In the genomic region with DNA sequence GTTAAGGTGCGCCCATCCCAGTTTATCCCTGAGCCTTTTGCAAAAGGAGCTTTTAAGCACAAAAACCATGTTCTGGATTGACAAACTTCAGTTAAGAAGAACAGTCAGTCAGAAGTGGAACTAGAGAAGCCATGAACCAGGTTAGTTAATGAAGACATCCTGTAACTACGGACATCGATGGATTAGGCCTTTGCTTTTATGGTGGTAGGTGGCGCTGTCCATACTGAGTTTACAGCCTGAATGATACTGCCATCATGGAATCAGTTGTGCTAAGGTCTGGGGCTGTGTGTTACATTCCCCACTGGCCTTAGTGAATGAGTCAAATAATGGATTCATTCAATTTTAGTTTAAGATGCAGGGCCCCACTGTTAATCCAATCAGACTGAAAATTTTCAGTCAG, we compare ENCODE assay signal across 28 mouse cellular contexts. TPM values are rescaled to one million over a fixed set of nuclear protein-coding genes. Genes with fewer than 3 reads are reported as not detected.
DNase-seq lines count a peak whose midpoint lies in the region; ATAC-seq and TF ChIP-seq lines count a peak whose summit lies in the region.
"Had no signal": no experiment of that assay in that cellular context is flagged by ENCODE, and none has a peak within 500 bp of the region (broad histone marks: within the 10 kb centered on the region; RNA-seq: fewer than 3 reads in every experiment).

No protein-coding gene starts in this region.

- peak; percentile 32; the same call in 1 of the 2 replicates for TF ChIP-seq CTCF in forebrain, postnatal 0 days (IDR thresholded peaks at IDR 0.05; ENCODE audit: low read depth)
- no peak; a peak in 1 of 6 replicates for TF ChIP-seq CTCF in MEL (IDR thresholded peaks at IDR 0.05 in 2 of 3, conservative IDR thresholded peaks at IDR 0.05 in 1 of 3; ENCODE audit: control insufficient read depth in 1 of 3, insufficient read depth in 1 of 3, low read depth in 2 of 3, low read length in 3 of 3, poor library complexity in 1 of 3, severe bottlenecking in 1 of 3)

- no peak overlapping the region for H3K9ac ChIP-seq in forebrain, postnatal 0 days
- no peak overlapping the region for H3K9ac ChIP-seq in forebrain, embryonic 12.5 days
- H3K9ac ChIP-seq in midbrain, embryonic 15.5 days: no peak overlapping the region
- no peak overlapping the region for H3K9ac ChIP-seq in midbrain, embryonic 16.5 days (ENCODE audit: low read depth, low read length)
- no peak overlapping the region for H3K9ac ChIP-seq in MEL (ENCODE audit: control insufficient read depth, low read depth, low read length, poor library complexity, severe bottlenecking)
- H3K9ac ChIP-seq: embryonic facial prominence, embryonic 15.5 days; intestine, embryonic 15.5 days; kidney, embryonic 15.5 days; lung, embryonic 14.5 days had no signal

- H3K9me3 ChIP-seq in forebrain, postnatal 0 days (ENCODE audit: low read length): peaks cover 20% of the 10 kb centered on the region
- peaks cover 16% of the 10 kb centered on the region for H3K9me3 ChIP-seq in forebrain, embryonic 12.5 days
- H3K9me3 ChIP-seq in midbrain, embryonic 15.5 days: peaks cover 26% of the 10 kb centered on the region; the same call in 1 of the 2 replicates
- peaks cover 18% of the 10 kb centered on the region for H3K9me3 ChIP-seq in midbrain, embryonic 16.5 days (replicated peaks; ENCODE audit: control insufficient read depth, low read length, poor library complexity, severe bottlenecking)
- H3K9me3 ChIP-seq in MEL (replicated peaks; ENCODE audit: insufficient read depth, low read length): no peaks in the 10 kb centered on the region
- H3K9me3 ChIP-seq: intestine, embryonic 15.5 days; limb, embryonic 10.5 days had no signal

- no peak for TF ChIP-seq EP300 in MEL (IDR thresholded peaks at IDR 0.05; ENCODE audit: low read depth in 1 of 2, low read length in 2 of 2)

- DNase-seq in forebrain, postnatal 0 days: no peak
- DNase-seq in MEL (ENCODE audit: low read depth, low spot score): peak; percentile 13
- DNase-seq in right cerebral cortex, adult 2 months (ENCODE audit: low spot score in 2 of 2): no peak
- DNase-seq in kidney, postnatal 25 days: no peak
- DNase-seq: adrenal gland, postnatal 36 days; cerebellum, postnatal 10 days; gastrocnemius, postnatal 25 days; heart, postnatal 14 days; lung, embryonic 14.5 days; thymus, adult 18-20 months had no signal

- H3K27ac ChIP-seq in forebrain, postnatal 0 days (ENCODE audit: low read depth, low read length): no peak overlapping the region
- no peak overlapping the region for H3K27ac ChIP-seq in forebrain, embryonic 12.5 days
- H3K27ac ChIP-seq in midbrain, embryonic 15.5 days: peak overlapping the region; percentile 98; the same call in 1 of the 2 replicates
- H3K27ac ChIP-seq in midbrain, embryonic 16.5 days (ENCODE audit: low read length): no peak overlapping the region
- no peak overlapping the region for H3K27ac ChIP-seq in MEL (ENCODE audit: control insufficient read depth, low read depth, low read length)
- H3K27ac ChIP-seq: embryonic facial prominence, embryonic 15.5 days; intestine, embryonic 15.5 days; kidney, embryonic 15.5 days; macrophage had no signal

- ATAC-seq in forebrain, postnatal 0 days: no peak
- no peak for ATAC-seq in forebrain, embryonic 12.5 days (ENCODE audit: low FRiP score)
- ATAC-seq in midbrain, embryonic 15.5 days (replicated peaks): no peak
- ATAC-seq in midbrain, embryonic 16.5 days: no peak
- ATAC-seq: intestine, embryonic 15.5 days; Patski had no signal

- H3K4me3 ChIP-seq in forebrain, postnatal 0 days (ENCODE audit: low read depth, low read length): no peak overlapping the region
- no peak overlapping the region for H3K4me3 ChIP-seq in forebrain, embryonic 12.5 days (replicated peaks)
- H3K4me3 ChIP-seq in midbrain, embryonic 15.5 days: no peak overlapping the region
- H3K4me3 ChIP-seq in midbrain, embryonic 16.5 days (ENCODE audit: low read depth, low read length): no peak overlapping the region
- no peak overlapping the region for H3K4me3 ChIP-seq in MEL (ENCODE audit: control insufficient read depth in 1 of 2, insufficient read depth in 1 of 2, low read depth in 2 of 2, low read length in 2 of 2)
- peak overlapping the region; percentile 44 for H3K4me3 ChIP-seq in myocyte

- no peak for TF ChIP-seq RAD21 in MEL (IDR thresholded peaks at IDR 0.05; ENCODE audit: low read depth, low read length)

- 100% methylated on average over 4 of the region's 4 CpGs for WGBS in forebrain, postnatal 0 days
- 96% methylated on average over 4 of the region's 4 CpGs for WGBS in forebrain, embryonic 12.5 days
- 98% methylated on average over 4 of the region's 4 CpGs for WGBS in midbrain, embryonic 15.5 days
- 98% methylated on average over 4 of the region's 4 CpGs for WGBS in midbrain, embryonic 16.5 days

- no peak for TF ChIP-seq POLR2A in MEL (IDR thresholded peaks at IDR 0.05; ENCODE audit: control insufficient read depth in 1 of 2, insufficient read depth in 1 of 2, low read depth in 1 of 2, low read length in 2 of 2, poor library complexity in 1 of 2)
- TF ChIP-seq POLR2A in myocyte (IDR thresholded peaks at IDR 0.05; ENCODE audit: insufficient read length, low read depth): no peak

- H3K27me3 ChIP-seq in forebrain, postnatal 0 days (ENCODE audit: insufficient read depth, low read length): no peaks in the 10 kb centered on the region
- no peaks in the 10 kb centered on the region for H3K27me3 ChIP-seq in forebrain, embryonic 12.5 days
- H3K27me3 ChIP-seq in midbrain, embryonic 15.5 days (replicated peaks): no peaks in the 10 kb centered on the region
- no peaks in the 10 kb centered on the region for H3K27me3 ChIP-seq in midbrain, embryonic 16.5 days (ENCODE audit: control insufficient read depth, insufficient read depth, low read depth, low read length)
- no peaks in the 10 kb centered on the region for H3K27me3 ChIP-seq in MEL (ENCODE audit: control insufficient read depth in 1 of 2, insufficient read depth in 2 of 2, low read length in 2 of 2)
- H3K27me3 ChIP-seq in myocyte (ENCODE audit: control insufficient read depth, insufficient read depth, insufficient read length): no peaks in the 10 kb centered on the region
- H3K27me3 ChIP-seq: embryonic facial prominence, embryonic 15.5 days; intestine, embryonic 15.5 days; kidney, embryonic 15.5 days; Patski had no signal

- H3K36me3 ChIP-seq in forebrain, postnatal 0 days (ENCODE audit: insufficient read depth): no peaks in the 10 kb centered on the region
- peaks cover 4% of the 10 kb centered on the region; the same call in 1 of the 2 replicates for H3K36me3 ChIP-seq in forebrain, embryonic 12.5 days (replicated peaks)
- H3K36me3 ChIP-seq in midbrain, embryonic 15.5 days (replicated peaks): 0 out of 2 replicates have a peak, but pooled peaks cover 4% of the 10 kb centered on the region
- 0 out of 2 replicates have a peak, but pooled peaks cover 5% of the 10 kb centered on the region for H3K36me3 ChIP-seq in midbrain, embryonic 16.5 days (ENCODE audit: control insufficient read depth, insufficient read depth, low read length)
- H3K36me3 ChIP-seq in MEL (ENCODE audit: control insufficient read depth in 1 of 2, insufficient read depth in 2 of 2, low read length in 2 of 2) (peaks cover 0 to 4% of the 10 kb centered on the region in 2 experiments; a peak in 2 of 4 replicates), myocyte (ENCODE audit: control insufficient read depth, insufficient read depth) (no peaks in the 10 kb centered on the region)
- H3K36me3 ChIP-seq: intestine, embryonic 15.5 days; kidney, embryonic 15.5 days had no signal

- H3K79me2 ChIP-seq in MEL (ENCODE audit: control insufficient read depth, insufficient read depth, low read length, poor library complexity) (no peaks in the 10 kb centered on the region; the same call in 1 of the 2 replicates), myocyte (ENCODE audit: control insufficient read depth, insufficient read depth) (peaks cover 25% of the 10 kb centered on the region)

- no peaks in the 10 kb centered on the region for H3K4me1 ChIP-seq in forebrain, postnatal 0 days (ENCODE audit: insufficient read depth)
- H3K4me1 ChIP-seq in forebrain, embryonic 12.5 days: no peaks in the 10 kb centered on the region
- no peaks in the 10 kb centered on the region for H3K4me1 ChIP-seq in midbrain, embryonic 15.5 days
- H3K4me1 ChIP-seq in midbrain, embryonic 16.5 days (ENCODE audit: control insufficient read depth, insufficient read depth, low read length): no peaks in the 10 kb centered on the region
- no peaks in the 10 kb centered on the region for H3K4me1 ChIP-seq in MEL (ENCODE audit: control insufficient read depth in 1 of 2, insufficient read depth in 2 of 2, low read length in 2 of 2)
- H3K4me1 ChIP-seq: embryonic facial prominence, embryonic 15.5 days; intestine, embryonic 15.5 days; limb, embryonic 10.5 days had no signal

- no peak overlapping the region for H3K4me2 ChIP-seq in forebrain, postnatal 0 days (ENCODE audit: low read depth)
- H3K4me2 ChIP-seq in forebrain, embryonic 12.5 days: no peak overlapping the region
- H3K4me2 ChIP-seq in midbrain, embryonic 15.5 days: peak overlapping the region; percentile 50; the same call in 1 of the 2 replicates
- H3K4me2 ChIP-seq in midbrain, embryonic 16.5 days (ENCODE audit: low read length): no peak overlapping the region
- H3K4me2 ChIP-seq in myocyte (ENCODE audit: low read depth): peak overlapping the region; percentile 68

- no peak overlapping the region for H3ac ChIP-seq in myocyte (ENCODE audit: control insufficient read depth, insufficient read length)

RNA-seq across cellular contexts. Expression of a gene that starts 1.3 kb away (rescaled TPM):
- total RNA-seq in forebrain, postnatal 0 days (2014; rRNA removed): 9.3 and 17.1 TPM in 2 replicates
- 9.4 and 14.1 TPM in 2 replicates for polyA plus RNA-seq in forebrain, postnatal 0 days (2015; fragmentation: Nextera tagmentation; extraction: Ambion mirVana)
- polyA plus RNA-seq in forebrain, embryonic 12.5 days (2016; fragmentation: Nextera tagmentation; extraction: Ambion mirVana): 9.1 and 11.8 TPM in 2 replicates
- polyA plus RNA-seq in midbrain, embryonic 15.5 days (2015; fragmentation: Nextera tagmentation; extraction: Ambion mirVana): 15.0 and 20.9 TPM in 2 replicates
- polyA plus RNA-seq in midbrain, embryonic 16.5 days (2015; fragmentation: Nextera tagmentation; extraction: Ambion mirVana): 14.5 and 16.6 TPM in 2 replicates
- 5.3 and 5.4 TPM in 2 replicates for total RNA-seq in MEL (2012; rRNA removed)
- polyA plus RNA-seq in MEL (2012; ENCODE audit: insufficient read depth in 1 of 2, insufficient read length in 2 of 2, low read depth in 1 of 2, low replicate concordance in 2 of 2, missing spikeins in 1 of 2) (1 to 10 TPM in 1 of 2 experiments, not detected in 1; 4.0 TPM), myocyte (2012; fragmentation: generic; extraction: Trizol) (4.2 TPM)

RNA-seq across cellular contexts. Expression of a gene that starts 39.0 kb away (rescaled TPM):
- under 0.01 TPM in 1 of 2 replicates, not detected in the other for total RNA-seq in forebrain, postnatal 0 days (2014; rRNA removed)
- polyA plus RNA-seq in forebrain, postnatal 0 days (2015; fragmentation: Nextera tagmentation; extraction: Ambion mirVana): not detected in 2 replicates
- polyA plus RNA-seq in forebrain, embryonic 12.5 days (2016; fragmentation: Nextera tagmentation; extraction: Ambion mirVana): not detected in 2 replicates
- not detected in 2 replicates for polyA plus RNA-seq in midbrain, embryonic 15.5 days (2015; fragmentation: Nextera tagmentation; extraction: Ambion mirVana)
- not detected in 2 replicates for polyA plus RNA-seq in midbrain, embryonic 16.5 days (2015; fragmentation: Nextera tagmentation; extraction: Ambion mirVana)
- total RNA-seq in MEL (2012; rRNA removed): 0.03 TPM in 1 of 2 replicates, not detected in the other
- polyA plus RNA-seq in MEL (2012; ENCODE audit: insufficient read depth in 1 of 2, insufficient read length in 2 of 2, low read depth in 1 of 2, low replicate concordance in 2 of 2, missing spikeins in 1 of 2) (under 1 TPM in 1 of 2 experiments, not detected in 1; 0.03 TPM), myocyte (2012; fragmentation: generic; extraction: Trizol) (not detected)
- total RNA-seq: adrenal gland, postnatal 36 days; gastrocnemius, postnatal 25 days; heart, postnatal 14 days; layer of hippocampus, adult 18-20 months had no signal
- polyA plus RNA-seq: C2C12; embryonic facial prominence, embryonic 15.5 days; forebrain, embryonic 10.5 days; heart, embryonic 11.5 days; intestine, embryonic 15.5 days; kidney, embryonic 15.5 days; limb, embryonic 10.5 days; liver, embryonic 11.5 days; lung, embryonic 14.5 days; macrophage; neural tube, embryonic 14.5 days; Patski; small intestine, adult 2 months; urinary bladder, adult 2 months had no signal

Comparison
In these comparisons a context has a peak if more than half of its experiments do, and no peak if none do; other contexts are left out.
1. H3K4me2 ChIP-seq: peak in midbrain, embryonic 15.5 days (single experiment) and myocyte (single experiment); none in forebrain, postnatal 0 days (single experiment), forebrain, embryonic 12.5 days (single experiment) and midbrain, embryonic 16.5 days (single experiment).